Mouse (Mus musculus) spleen, adult 2 months (tissue): ENCODE data around the gene R3hdm2. TPM values are rescaled to one million over a fixed set of nuclear protein-coding genes. Genes with fewer than 3 reads are reported as not detected.

Experiments
- DNase-seq, 2 experiments: peaks; one replicate each; pipeline versions ENCODE4 v3.0.0 to v3.0.0-alpha.2; 2012 to 2021; ENCODE audit warnings: low spot score in 2 of 2, low read depth in 1 of 2
- H3K27ac ChIP-seq: fragments of 200-500 bp; 2 replicates; pipeline ENCODE4 v1.5.1; 2012; ENCODE audit warnings: low read length, inconsistent platforms; ENCODE audit not compliant: insufficient read depth
- H3K27me3 ChIP-seq: fragments of 200-500 bp; 2 replicates; pipeline ENCODE4 v1.6.1; 2012; ENCODE audit warnings: mild to moderate bottlenecking, moderate library complexity, low read length, inconsistent platforms; ENCODE audit not compliant: control insufficient read depth, insufficient read depth
- H3K36me3 ChIP-seq: fragments of 200-500 bp; 2 replicates; pipeline ENCODE4 v1.6.1; 2012; ENCODE audit warnings: mild to moderate bottlenecking, low read length, inconsistent platforms; ENCODE audit not compliant: control insufficient read depth, insufficient read depth
- H3K4me1 ChIP-seq: fragments of 200-500 bp; 2 replicates; pipeline ENCODE4 v1.6.1; 2011; ENCODE audit warnings: inconsistent platforms; ENCODE audit not compliant: control insufficient read depth, insufficient read depth, insufficient read length
- H3K4me3 ChIP-seq: fragments of 200-500 bp; 2 replicates; pipeline ENCODE4 v1.5.1; 2011; ENCODE audit warnings: mild to moderate bottlenecking, inconsistent platforms; ENCODE audit not compliant: insufficient read depth, insufficient read length; ENCODE audit errors: extremely low read depth
- CTCF ChIP-seq: fragments of 200-500 bp; IDR thresholded peaks from 2 replicates; pipeline ENCODE4 v1.5.1; 2011; ENCODE audit warnings: mild to moderate bottlenecking, inconsistent platforms; ENCODE audit not compliant: insufficient read depth, insufficient read length, insufficient replicate concordance; ENCODE audit errors: extremely low read depth
- POLR2A ChIP-seq: fragments of 200-500 bp; IDR thresholded peaks from 2 replicates; pipeline ENCODE4 v1.6.1; 2011; ENCODE audit warnings: low read depth, low read length, inconsistent platforms
- WGBS: fragments of 180-500 bp; shearing (Covaris S2); methylation state at CpG from one replicate; pipeline ENCODE4 v1.1.7; 2018; 5-methylcytosine and 5-hydroxymethylcytosine counted together
- polyA plus RNA-seq: library from polyadenylated mRNA; depleted of rRNA; stranded (reverse); fragments of >200 nt; gene quantifications from 2 replicates; pipeline ENCODE4 v1.2.3, GENCODE M21; 2012

The R3hdm2 gene
- polyA plus RNA-seq, 1 experiment, result 67.6 TPM

DNA sequence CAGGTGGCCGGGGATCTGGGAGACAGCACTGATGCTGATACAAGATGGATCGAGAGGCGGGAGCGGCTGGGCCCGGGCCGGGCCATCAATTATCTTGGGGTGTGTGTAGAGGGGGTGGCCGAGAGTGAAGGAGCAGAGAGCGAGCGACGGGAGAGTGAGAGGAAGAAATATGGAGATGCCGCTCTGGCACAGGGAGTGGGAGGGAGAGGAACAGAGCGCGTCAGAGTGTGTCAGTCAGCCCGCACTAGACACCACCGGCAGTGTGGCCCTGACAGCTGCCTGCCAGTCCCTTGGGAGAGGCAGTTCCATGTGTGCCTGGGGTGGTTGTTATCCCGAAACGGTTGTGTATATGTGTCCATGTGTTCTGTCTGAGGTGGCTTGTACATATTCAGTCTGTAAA lies 147.4 kb downstream of the R3hdm2 start:
- Histone ChIP-seq H3K36me3 (no peaks in the 10 kb centered on the region), H3K27ac (no peak overlapping the region), H3K4me3 (no peak overlapping the region), H3K27me3 (peaks cover 33% of the 10 kb centered on the region), H3K4me1 (peaks cover 6% of the 10 kb centered on the region; the same call in 1 of the 2 replicates)
- no peak for TF ChIP-seq CTCF
- no peak for TF ChIP-seq POLR2A
- WGBS, result 17% methylated on average over 17 of the region's 17 CpGs
- DNase-seq, result no peak

DNA sequence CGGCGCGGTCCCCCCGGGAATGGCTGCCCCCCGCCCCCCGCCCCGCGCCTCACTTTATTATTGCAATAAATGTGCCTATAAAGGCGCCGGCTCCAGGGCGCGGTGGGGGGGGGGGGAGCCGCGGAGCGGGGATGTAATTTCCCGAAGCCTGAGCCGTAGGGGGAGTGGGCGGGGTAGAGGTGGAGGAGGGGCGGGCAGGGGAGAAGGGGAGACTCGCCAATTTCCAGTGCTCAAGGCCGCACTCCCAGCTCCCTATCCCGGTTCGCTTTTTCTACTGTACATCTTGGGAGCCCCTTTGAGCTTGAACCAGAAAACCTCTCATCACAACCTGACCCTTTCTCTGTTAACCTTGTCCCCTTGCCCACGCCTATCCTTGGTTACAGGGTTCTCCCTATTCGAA lies 150.8 kb downstream of the R3hdm2 start:
- DNase-seq, result no peak
- Histone ChIP-seq H3K27me3 (peaks cover 38% of the 10 kb centered on the region), H3K4me3 (no peak overlapping the region), H3K4me1 (peaks cover 18% of the 10 kb centered on the region), H3K27ac (no peak overlapping the region), H3K36me3 (no peaks in the 10 kb centered on the region)
- TF ChIP-seq CTCF (no peak), POLR2A (no peak)
- 6% methylated on average over 21 of the region's 25 CpGs for WGBS

DNA sequence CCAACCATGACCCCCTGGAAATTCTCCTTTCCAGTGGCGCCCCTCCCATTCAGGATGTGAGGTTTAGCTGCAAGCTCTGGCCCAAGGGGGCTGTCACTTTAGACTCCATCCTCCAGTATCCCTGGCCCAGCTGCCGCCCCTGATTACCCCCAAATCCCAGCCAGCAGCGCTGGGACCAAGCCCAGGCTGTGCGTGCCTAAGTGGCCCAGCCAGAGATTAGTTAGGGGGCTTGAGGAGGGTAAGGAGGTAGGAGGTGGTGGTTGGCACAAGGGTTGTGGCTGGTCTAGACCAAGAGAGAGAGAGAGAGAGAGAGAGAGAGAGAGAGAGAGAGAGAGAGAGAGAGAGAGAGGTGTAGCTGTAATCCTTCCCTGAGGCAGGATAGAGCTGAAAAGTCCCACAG lies 151.4 kb downstream of the R3hdm2 start:
- no peak for DNase-seq
- Histone ChIP-seq H3K27ac (no peak overlapping the region), H3K4me3 (no peak overlapping the region), H3K36me3 (no peaks in the 10 kb centered on the region), H3K4me1 (peaks cover 15% of the 10 kb centered on the region), H3K27me3 (peaks cover 36% of the 10 kb centered on the region)
- WGBS, result 5% methylated on average over 4 of the region's 4 CpGs
- TF ChIP-seq POLR2A (no peak), CTCF (no peak)

DNA sequence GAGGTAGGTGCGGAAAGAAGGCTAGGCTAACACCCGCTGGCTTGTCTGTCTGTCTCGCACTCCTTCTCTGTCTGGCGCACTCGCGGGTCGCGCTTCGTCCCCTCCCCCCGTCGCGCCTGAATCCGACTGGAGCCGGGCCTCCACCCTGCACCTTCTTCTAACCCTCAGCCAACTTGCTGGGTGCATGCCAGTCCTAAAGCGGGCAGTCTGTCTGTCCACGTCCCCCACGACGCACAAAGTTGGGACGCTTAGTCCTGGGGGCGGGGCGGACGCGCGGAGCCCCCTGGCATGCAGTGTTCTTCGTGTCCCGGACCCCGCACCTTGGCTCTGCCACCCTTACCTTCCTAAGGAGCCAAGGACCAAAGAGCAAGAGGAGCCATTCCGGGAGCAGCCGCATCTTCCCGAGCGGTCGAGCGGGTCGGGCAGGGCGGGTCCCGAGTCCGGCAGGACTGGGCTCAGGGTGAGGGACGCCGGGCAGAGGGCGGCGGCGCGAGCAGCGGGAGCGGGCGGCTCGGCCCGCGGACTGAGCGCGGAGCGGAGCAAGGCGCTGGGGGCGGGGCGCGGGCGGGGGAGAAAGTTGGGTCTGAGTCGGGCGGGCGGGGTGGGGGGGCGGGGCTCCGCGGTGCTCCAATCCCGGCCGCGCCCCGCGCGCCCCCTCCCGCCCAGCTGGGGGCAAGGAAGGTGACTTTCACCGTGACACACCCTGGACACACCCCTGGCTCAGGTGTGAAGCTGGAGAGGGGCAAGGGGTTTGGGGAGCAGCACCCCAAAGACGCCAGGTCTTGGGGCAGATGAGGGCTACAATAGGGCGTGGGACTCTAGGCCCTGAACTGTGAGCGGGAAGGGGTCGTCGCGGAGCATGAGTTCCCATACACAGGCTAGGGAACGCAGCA lies 154.2 kb downstream of the R3hdm2 start, which contains the start of gene Nxph4:
Nxph4 (minus strand) TSS at position 524 of the 893 bp plus-strand sequence.
- Histone ChIP-seq H3K27ac (no peak within 1 kb of the TSS), H3K27me3 (peaks cover 28% of the 10 kb centered on the region), H3K4me3 (peak within 1 kb of the TSS; percentile 46; the same call in 1 of the 2 replicates), H3K4me1 (peaks cover 13% of the 10 kb centered on the region), H3K36me3 (no peaks in the 10 kb centered on the region)
- DNase-seq, result no peak
- TF ChIP-seq POLR2A (no peak), CTCF (no peak)
- 1% methylated on average over 69 of the region's 78 CpGs for WGBS

DNA sequence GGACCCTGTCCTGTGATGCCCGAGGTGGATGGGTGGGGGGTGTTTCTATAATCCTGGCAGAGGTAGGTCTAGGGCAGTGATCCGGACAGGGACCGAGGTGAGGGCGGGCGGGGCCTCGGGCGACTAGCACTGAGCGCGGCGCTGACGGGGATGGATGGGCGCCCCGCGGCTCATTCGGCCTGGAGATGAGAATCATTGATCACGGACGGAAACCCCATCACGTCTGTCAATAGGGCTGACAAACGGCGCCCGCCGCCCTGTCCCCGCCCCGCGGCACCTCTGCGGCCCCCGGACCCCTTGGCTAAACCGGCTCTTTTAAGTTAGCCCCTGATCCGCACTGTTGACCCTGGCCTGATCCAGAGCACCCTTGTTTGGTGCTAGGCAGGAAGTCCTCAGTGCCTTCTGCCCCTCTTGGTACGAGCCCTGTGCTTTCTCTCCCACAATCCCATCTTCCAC lies 154.8 kb downstream of the R3hdm2 start:
- no peak for DNase-seq
- Histone ChIP-seq H3K27ac (no peak overlapping the region), H3K36me3 (no peaks in the 10 kb centered on the region), H3K27me3 (peaks cover 28% of the 10 kb centered on the region), H3K4me1 (peaks cover 13% of the 10 kb centered on the region), H3K4me3 (peak overlapping the region; percentile 36; the same call in 1 of the 2 replicates)
- WGBS, result 3% methylated on average over 30 of the region's 30 CpGs
- TF ChIP-seq CTCF, result no peak
- no peak for TF ChIP-seq POLR2A

DNA sequence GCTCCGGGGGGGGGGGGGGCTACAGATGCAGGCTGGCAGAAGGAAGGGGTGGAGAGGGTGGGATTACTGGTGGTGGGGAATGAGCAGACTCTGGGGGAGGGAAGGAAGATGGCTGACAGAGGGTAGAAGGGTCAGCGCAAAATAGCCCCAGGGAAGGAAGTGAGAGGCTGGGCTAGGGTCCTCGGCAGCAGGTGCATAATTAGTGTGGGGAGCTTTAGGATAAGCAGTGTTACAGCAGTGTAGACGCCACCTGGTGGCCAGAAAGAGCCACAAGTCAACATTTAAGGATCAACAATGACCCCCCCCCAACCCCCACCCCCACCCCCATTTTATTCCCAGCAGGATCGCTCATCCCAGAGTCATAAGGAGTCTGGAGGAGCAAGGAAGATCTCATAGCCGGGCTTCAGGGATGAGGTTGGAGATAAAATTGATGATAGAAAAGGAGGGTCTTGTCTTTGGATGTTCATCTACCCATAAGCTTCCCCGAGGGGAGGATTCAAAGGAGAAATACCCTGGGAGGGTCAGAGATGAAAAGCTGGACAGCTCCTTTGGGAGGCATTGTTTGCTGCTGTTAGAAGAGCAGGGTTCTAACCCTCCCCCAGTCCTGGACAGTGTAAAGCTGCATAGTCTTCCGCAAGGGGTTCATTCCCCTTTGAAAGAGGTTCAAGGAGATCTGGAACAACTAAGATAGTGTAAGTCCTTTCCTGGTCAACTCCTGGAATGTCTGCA lies 156.6 kb downstream of the R3hdm2 start:
- DNase-seq, result peak in 1 of 2 experiments; percentile 30
- H3K27me3 ChIP-seq, result peaks cover 21% of the 10 kb centered on the region
- WGBS, result 14% methylated on average over 8 of the region's 8 CpGs
- TF ChIP-seq POLR2A (no peak), CTCF (peak; percentile 24; the same call in 1 of the 2 replicates)
- no peak overlapping the region for H3K27ac ChIP-seq
- no peaks in the 10 kb centered on the region for H3K36me3 ChIP-seq
- H3K4me3 ChIP-seq, result no peak overlapping the region
- peaks cover 13% of the 10 kb centered on the region for H3K4me1 ChIP-seq
